Mouse (Mus musculus) kidney, adult 2 months (tissue): Measurements from ENCODE around the gene Shisal2b. TPM values are rescaled to one million over a fixed set of nuclear protein-coding genes. Genes with fewer than 3 reads are reported as not detected.

Source experiments
- DNase-seq: peaks from one replicate; pipeline ENCODE4 v3.0.0; 2021
- H3K27ac ChIP-seq: fragments of 200-500 bp; 2 replicates; pipeline ENCODE4 v1.5.1; 2012; ENCODE audit warnings: low read depth, low read length, control low read depth, inconsistent platforms; ENCODE audit not compliant: insufficient read depth
- H3K27me3 ChIP-seq: fragments of 200-500 bp; replicated peaks from 2 replicates; pipeline ENCODE4 v1.6.1; 2012; ENCODE audit warnings: mild to moderate bottlenecking, moderate library complexity, low read length, inconsistent platforms; ENCODE audit not compliant: control insufficient read depth, insufficient read depth
- H3K36me3 ChIP-seq: fragments of 200-500 bp; 2 replicates; pipeline ENCODE4 v1.6.1; 2012; ENCODE audit warnings: mild to moderate bottlenecking, moderate library complexity, low read length, inconsistent platforms; ENCODE audit not compliant: control insufficient read depth, insufficient read depth
- H3K4me1 ChIP-seq: fragments of 200-500 bp; 2 replicates; pipeline ENCODE4 v1.6.1; 2011; ENCODE audit warnings: low read length; ENCODE audit not compliant: control insufficient read depth, insufficient read depth
- H3K4me3 ChIP-seq: fragments of 200-500 bp; 2 replicates; pipeline ENCODE4 v1.5.1; 2011; ENCODE audit warnings: mild to moderate bottlenecking, low read depth, low read length, control low read depth; ENCODE audit not compliant: insufficient read depth
- CTCF ChIP-seq: fragments of 200-500 bp; conservative IDR thresholded peaks from 2 replicates; pipeline ENCODE4 v1.5.1; 2011; ENCODE audit warnings: low read depth, mild to moderate bottlenecking, control low read depth, low read length, moderate library complexity, mixed read lengths; ENCODE audit not compliant: insufficient read depth, insufficient read length
- POLR2A ChIP-seq: fragments of 200-500 bp; IDR thresholded peaks from one replicate; pipeline ENCODE4 v1.6.1; 2011; ENCODE audit warnings: low read depth, low read length, control low read depth
- WGBS: fragments of 180-500 bp; shearing (Covaris S2); methylation state at CpG from one replicate; pipeline ENCODE4 v1.1.7; 2018; 5-methylcytosine and 5-hydroxymethylcytosine counted together
- polyA plus RNA-seq: library from polyadenylated mRNA; depleted of rRNA; stranded (reverse); fragments of >200 nt; gene quantifications from 2 replicates; pipeline ENCODE4 v1.2.3, GENCODE M21; 2012; rRNA removed

Shisal2b gene
- polyA plus RNA-seq, 1 experiment, result not detected

DNA sequence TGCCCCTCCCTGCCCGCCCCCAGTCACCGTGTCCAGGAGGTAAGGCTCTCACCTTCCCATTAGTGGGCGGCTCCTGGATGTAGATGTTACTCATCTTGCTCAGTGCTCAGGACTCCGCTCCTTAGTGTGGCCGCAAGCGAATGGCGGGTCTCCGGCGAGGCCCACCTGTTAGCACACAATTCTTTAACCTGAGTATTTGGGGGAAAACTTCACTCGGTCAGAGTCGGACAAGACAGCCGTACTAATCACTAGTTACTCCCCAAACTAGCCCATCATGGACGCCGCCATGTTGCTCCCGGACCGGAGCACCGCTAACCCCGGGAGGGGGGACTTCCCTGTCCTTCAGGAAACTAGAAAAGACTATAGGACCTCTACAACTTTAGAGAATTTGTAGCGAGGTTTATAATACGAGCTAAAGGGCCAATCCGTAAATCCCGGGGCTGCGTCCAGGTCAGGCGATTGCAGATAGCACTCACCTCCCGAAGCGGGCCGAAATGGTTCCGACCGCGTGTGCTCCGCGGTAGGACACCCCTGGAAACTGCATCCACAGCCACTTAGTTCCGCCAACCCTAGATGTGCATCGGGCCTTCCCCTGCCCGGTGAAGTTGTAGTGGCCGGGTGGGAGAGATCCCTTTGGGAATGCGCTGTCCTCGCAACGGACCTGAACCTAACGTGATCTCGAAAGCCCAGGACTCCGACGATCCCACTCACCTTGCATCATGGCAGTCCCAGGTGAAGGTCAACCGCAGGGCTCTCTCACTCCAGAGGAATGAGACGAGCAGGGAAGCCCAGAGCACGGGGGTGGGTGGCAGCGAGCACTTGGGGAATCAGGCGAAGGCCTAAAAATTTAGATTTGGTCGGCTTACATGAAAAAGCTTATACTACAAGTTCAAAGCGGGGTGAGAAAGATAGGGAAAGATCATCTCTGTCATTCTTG is 46.8 kb downstream of the Shisal2b start, which contains the start of gene Cwc27:
TSS of gene Cwc27 (minus strand) at position 508 of the 937 bp plus-strand sequence.
- peak; percentile 89 for DNase-seq
- no peaks in the 10 kb centered on the region for H3K36me3 ChIP-seq
- TF ChIP-seq POLR2A (no peak), CTCF (no peak)
- H3K27me3 ChIP-seq, result no peaks in the 10 kb centered on the region
- peak within 1 kb of the TSS; percentile 91 for H3K4me3 ChIP-seq
- peak within 1 kb of the TSS; percentile 98 for H3K27ac ChIP-seq
- H3K4me1 ChIP-seq, result peaks cover 6% of the 10 kb centered on the region; the same call in 1 of the 2 replicates
- under 1% methylated on average over 50 of the region's 50 CpGs for WGBS

GRCm38 (mm10) chr13:104816270-104816634 is 47.4 kb downstream of the Shisal2b start:
- H3K27ac ChIP-seq, result no peak overlapping the region

DNA sequence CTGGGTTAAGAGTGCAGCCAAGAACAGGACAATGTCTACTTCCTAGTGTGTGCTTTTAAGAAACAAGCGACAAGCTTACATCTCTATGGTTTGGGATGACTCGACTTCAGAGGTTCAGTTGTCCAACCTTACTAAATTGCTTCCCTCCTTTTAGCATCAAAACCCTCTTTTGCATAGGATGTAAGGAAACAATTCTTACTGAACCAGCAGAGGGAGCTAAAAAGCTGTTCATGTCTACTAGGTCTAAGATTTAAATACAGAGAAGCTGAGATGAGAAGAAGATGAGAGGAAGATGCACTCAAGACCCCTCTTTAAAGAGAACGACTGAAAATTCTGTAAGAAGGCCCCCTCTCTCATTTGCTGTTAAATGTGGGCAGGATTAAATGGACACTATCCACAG is 58.0 kb downstream of the Shisal2b start:
- Histone ChIP-seq H3K36me3 (peaks cover 2% of the 10 kb centered on the region; the same call in 1 of the 2 replicates), H3K4me3 (no peak overlapping the region), H3K27me3 (no peaks in the 10 kb centered on the region; the same call in 1 of the 2 replicates), H3K4me1 (no peaks in the 10 kb centered on the region), H3K27ac (no peak overlapping the region)
- TF ChIP-seq CTCF (0 out of 2 replicates have a peak, but pooled peaks have one; percentile 2), POLR2A (no peak)
- WGBS, result 40% methylated on average over 3 of the region's 3 CpGs
- peak; percentile 44 for DNase-seq

More at GRCm38 (mm10) chr13:104816270-104816634, 47.4 kb downstream of the Shisal2b start:
- WGBS, result 5% methylated on average over 8 of the region's 8 CpGs
- DNase-seq, result peak; percentile 52
- Histone ChIP-seq H3K4me3 (peak overlapping the region; percentile 91), H3K36me3 (no peaks in the 10 kb centered on the region), H3K27me3 (no peaks in the 10 kb centered on the region), H3K4me1 (peaks cover 6% of the 10 kb centered on the region; the same call in 1 of the 2 replicates)
- no peak for TF ChIP-seq POLR2A
- TF ChIP-seq CTCF, result no peak

DNA sequence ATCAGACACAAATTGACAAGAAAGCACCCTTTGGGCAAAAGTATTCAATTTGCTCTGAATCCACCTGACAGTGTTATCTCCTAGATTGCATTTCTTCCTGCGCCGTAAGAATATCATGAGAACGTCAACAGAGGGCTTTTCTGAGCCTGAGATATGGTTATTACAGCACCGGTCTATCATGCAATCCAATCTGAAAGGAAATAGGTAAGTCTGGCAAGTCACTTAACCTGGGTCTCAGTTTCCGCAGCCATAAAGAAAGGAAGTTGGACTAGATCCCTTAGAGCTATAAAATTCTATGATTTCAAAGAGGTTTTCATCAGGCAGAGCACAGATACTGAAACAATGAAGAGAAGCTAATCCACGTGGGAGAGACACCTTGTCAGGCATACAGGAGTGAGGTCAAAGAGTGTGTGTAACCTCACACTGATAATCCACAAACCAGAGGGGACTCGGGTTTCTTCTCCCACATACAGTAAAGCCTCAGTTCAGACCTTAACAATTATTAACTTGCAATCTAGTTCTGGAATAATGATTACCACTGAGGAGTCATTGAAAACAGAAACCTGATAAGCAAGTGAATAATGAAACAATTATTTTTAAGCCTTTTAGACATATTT is 64.0 kb downstream of the Shisal2b start:
- H3K4me3 ChIP-seq, result no peak overlapping the region
- no peak overlapping the region for H3K27ac ChIP-seq
- H3K27me3 ChIP-seq, result no peaks in the 10 kb centered on the region
- WGBS, result 52% methylated on average over 7 of the region's 7 CpGs
- DNase-seq, result no peak
- 0 out of 2 replicates have a peak, but pooled peaks cover 4% of the 10 kb centered on the region for H3K4me1 ChIP-seq
- peaks cover 1% of the 10 kb centered on the region for H3K36me3 ChIP-seq
- TF ChIP-seq CTCF (no peak), POLR2A (no peak)

DNA sequence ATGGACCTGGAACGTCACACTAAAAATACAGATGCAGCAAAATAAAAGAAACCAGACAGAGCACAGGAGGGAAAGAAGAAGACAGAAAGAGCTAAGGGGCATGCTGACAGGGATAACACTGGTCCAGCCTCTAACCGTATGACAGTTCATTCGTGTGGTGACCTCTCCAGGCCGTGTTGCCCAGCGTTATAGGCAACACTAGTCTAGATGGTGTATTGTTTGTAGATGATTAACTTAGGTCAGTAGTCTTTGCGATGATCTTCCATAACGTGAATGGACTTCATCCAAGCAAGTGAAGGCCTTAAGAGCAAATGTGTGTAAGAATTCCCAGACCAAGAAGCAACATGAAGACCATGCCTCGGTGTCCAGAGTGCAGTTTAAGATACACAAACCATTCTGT is 64.6 kb downstream of the Shisal2b start:
- H3K27ac ChIP-seq, result no peak overlapping the region
- H3K36me3 ChIP-seq, result peaks cover 1% of the 10 kb centered on the region
- no peak for TF ChIP-seq POLR2A
- no peak overlapping the region for H3K4me3 ChIP-seq
- 52% methylated on average over 8 of the region's 8 CpGs for WGBS
- 0 out of 2 replicates have a peak, but pooled peaks cover 4% of the 10 kb centered on the region for H3K4me1 ChIP-seq
- H3K27me3 ChIP-seq, result no peaks in the 10 kb centered on the region
- no peak for DNase-seq

Other genes with a start within 250 kb of the Shisal2b start
- gene Srek1ip1, start 71.4 kb downstream of the Shisal2b start, polyA plus RNA-seq, result 11.9 and 14.0 TPM in 2 replicates
- gene Cwc27, start 46.8 kb downstream of the Shisal2b start, polyA plus RNA-seq, result 2.5 and 4.3 TPM in 2 replicates
- gene Rgs7bp, start 191.0 kb upstream of the Shisal2b start, polyA plus RNA-seq, result 0.33 TPM in 2 replicates
- gene 4933425L06Rik, start 218.2 kb upstream of the Shisal2b start, polyA plus RNA-seq, result not detected in 2 replicates